Mouse (Mus musculus): ENCODE measurements at regions not wholly inside any gene's neighbourhood (a gene's known extent, or its start where the extent isn't known, plus 50 kb on each side); places are given as distances from the start of the nearest gene placed in this dataset.

- H3K27ac ChIP-seq: no peak overlapping the region
- no peak for DNase-seq (ENCODE audit: extremely low spot score in 1 of 2, low spot score in 2 of 2)
- intact Hi-C loops (cut with DNase I): no loop called here
- no peak for TF ChIP-seq CTCF (IDR thresholded peaks at IDR 0.05)
- no peak overlapping the region for H3K4me3 ChIP-seq
Measured at GRCm38 (mm10) chr8:56784441-56784840, 233.6 kb downstream of the Fbxo8 start.

DNA sequence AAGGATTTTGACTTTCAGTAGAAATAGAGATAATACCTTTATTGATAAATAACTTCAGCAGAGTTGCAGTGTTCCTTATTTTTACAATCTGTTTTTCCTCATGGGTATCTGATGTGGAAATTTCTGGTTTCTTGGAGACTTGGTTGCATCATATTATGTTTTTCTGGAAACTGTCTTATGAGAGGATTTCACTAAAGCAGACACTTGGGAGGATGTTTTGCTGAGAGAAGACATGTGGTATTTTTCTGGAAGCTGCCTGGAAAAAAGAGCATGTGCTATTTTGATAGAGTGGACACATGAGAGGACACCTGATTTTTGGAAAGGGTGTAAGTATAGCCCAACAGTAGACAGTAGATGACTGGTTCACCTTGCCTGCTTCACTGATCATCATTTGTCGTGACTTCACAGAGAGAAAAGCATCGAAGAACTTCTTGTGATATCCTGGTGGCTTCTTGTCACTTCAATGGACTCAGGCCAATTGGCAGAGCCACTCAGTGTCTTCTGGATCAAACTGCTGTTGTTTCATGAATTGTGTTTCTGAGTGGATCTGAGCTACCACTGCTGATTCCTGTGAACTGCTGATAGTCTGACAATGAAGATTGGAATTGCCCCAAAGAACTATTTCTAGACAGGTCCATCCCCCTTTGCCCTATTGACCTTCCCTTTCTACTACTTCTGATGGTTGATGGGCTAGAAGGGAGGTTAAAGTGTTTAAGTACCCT lies 238.8 kb downstream of the Fbxo8 start:
- no peak for TF ChIP-seq CTCF (IDR thresholded peaks at IDR 0.05)
- intact Hi-C loops (cut with DNase I): no loop called here
- Histone ChIP-seq H3K4me3 (no peak overlapping the region), H3K27ac (no peak overlapping the region)
- DNase-seq (ENCODE audit: extremely low spot score in 1 of 2, low spot score in 2 of 2): no peak

DNA sequence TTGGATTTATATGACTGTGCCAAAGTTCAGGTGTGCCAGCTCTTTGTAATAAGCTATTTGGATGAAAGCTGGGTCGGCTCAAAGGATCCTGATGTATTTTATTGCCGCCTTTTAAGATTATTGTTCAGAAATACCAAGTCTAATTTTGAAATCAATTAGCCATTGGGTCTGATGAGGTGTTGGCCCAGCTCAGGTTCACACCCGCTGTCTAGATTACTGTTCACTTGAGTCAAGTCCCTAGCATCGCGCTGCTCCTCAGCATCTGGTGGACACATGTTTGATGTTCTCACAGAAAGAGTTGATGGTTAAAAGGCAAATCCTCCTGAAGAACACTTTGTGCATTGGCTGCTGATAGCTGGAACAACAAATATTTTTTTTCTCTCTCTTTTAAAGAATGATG lies 281.8 kb downstream of the Fbxo8 start:
- no peak overlapping the region for H3K27ac ChIP-seq
- no peak for DNase-seq (ENCODE audit: extremely low spot score in 1 of 2, low spot score in 2 of 2)
- TF ChIP-seq CTCF (IDR thresholded peaks at IDR 0.05): no peak
- no peak overlapping the region for H3K4me3 ChIP-seq
- intact Hi-C loops (cut with DNase I): no loop called here

DNA sequence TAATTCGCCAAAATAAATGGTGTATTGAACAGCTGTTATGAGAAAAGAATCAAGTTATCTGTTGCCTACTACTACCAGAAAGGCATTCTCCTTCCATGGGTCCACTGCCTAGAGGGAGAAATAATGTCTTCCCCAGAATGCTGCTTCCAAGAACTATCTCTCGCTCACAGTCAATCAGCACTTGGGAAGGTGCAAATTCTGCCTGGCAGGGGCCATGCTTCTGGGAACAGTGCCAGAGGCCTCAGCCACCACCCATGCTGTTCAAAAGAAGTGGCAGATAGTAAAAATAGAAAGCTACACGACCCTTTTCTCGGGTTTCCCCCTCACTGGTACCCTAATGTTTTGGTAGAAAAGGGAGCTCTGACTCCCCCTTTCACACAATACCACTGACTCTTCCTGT lies 282.2 kb downstream of the Fbxo8 start:
- no peak for TF ChIP-seq CTCF (IDR thresholded peaks at IDR 0.05)
- DNase-seq (ENCODE audit: extremely low spot score in 1 of 2, low spot score in 2 of 2): no peak
- intact Hi-C loops (cut with DNase I): no loop called here
- Histone ChIP-seq H3K4me3 (no peak overlapping the region), H3K27ac (no peak overlapping the region)

GRCm38 (mm10) chr8:56883449-56883848 lies 332.6 kb downstream of the Fbxo8 start:
- H3K4me3 ChIP-seq: no peak overlapping the region
- no peak overlapping the region for H3K27ac ChIP-seq
- no peak for TF ChIP-seq CTCF (IDR thresholded peaks at IDR 0.05)
- no peak for DNase-seq (ENCODE audit: extremely low spot score in 1 of 2, low spot score in 2 of 2)
- intact Hi-C loops (cut with DNase I): loop anchor here (10.0 kb wide), 2 partner anchors 349 to 651 kb away; no protein-coding TSS in a partner anchor

DNA sequence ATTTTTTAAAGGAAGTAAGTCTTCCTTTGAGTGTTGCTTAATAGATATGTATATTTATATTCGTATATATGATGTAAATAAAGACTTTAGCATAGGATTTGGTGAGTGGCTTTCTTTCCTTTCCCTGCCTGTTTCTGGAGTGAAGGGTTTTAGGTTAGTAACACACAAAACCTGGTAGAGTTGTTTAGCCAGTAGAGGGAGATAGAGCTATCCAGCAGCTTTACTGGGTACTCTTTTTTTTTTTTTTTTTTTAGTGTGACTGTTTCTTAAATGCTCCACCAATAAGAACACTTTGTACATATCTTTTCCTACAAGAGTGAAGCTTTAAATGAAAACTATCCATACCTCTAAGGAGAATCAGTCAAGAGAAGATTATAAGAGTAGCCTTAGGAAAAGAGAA lies 333.3 kb downstream of the Fbxo8 start:
- no peak overlapping the region for H3K27ac ChIP-seq
- no peak overlapping the region for H3K4me3 ChIP-seq
- TF ChIP-seq CTCF (IDR thresholded peaks at IDR 0.05): peak; percentile 55
- DNase-seq (ENCODE audit: extremely low spot score in 1 of 2, low spot score in 2 of 2): no peak
- intact Hi-C loops (cut with DNase I): loop anchor here (2.0 to 10.0 kb wide), 3 partner anchors 349 to 651 kb away; no protein-coding TSS in a partner anchor

GRCm38 (mm10) chr8:56893638-56894037 lies 342.7 kb downstream of the Fbxo8 start:
- TF ChIP-seq CTCF (IDR thresholded peaks at IDR 0.05): no peak

GRCm38 (mm10) chr8:56915362-56915761 lies 364.5 kb downstream of the Fbxo8 start:
- intact Hi-C loops (cut with DNase I): no loop called here
- H3K27ac ChIP-seq: no peak overlapping the region
- no peak overlapping the region for H3K4me3 ChIP-seq
- no peak for DNase-seq (ENCODE audit: extremely low spot score in 1 of 2, low spot score in 2 of 2)
- TF ChIP-seq CTCF (IDR thresholded peaks at IDR 0.05): no peak

More at GRCm38 (mm10) chr8:56893638-56894037, 342.7 kb downstream of the Fbxo8 start:
- intact Hi-C loops (cut with DNase I): no loop called here
- no peak for DNase-seq (ENCODE audit: extremely low spot score in 1 of 2, low spot score in 2 of 2)
- Histone ChIP-seq H3K27ac (no peak overlapping the region), H3K4me3 (no peak overlapping the region)

DNA sequence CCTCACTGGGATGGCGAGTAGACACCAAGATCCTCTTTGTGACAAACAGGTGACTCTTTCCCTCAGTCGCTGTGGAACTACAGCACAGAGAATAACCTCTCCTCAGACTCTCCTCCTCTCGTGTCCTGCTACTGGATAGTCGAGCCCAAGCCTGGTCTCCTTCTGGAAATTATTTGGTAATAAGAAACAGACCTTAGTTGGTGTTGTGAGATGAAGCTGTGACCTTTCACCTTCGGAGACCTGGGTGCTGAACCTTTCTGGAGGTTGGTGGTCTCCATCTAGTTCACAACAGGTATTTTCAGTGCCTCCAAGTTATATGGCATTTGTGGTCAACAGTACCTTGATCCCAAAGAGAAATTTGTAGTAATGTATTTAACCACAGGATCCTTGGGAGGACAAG lies 365.1 kb downstream of the Fbxo8 start:
- TF ChIP-seq CTCF (IDR thresholded peaks at IDR 0.05): no peak
- Histone ChIP-seq H3K4me3 (no peak overlapping the region), H3K27ac (no peak overlapping the region)
- intact Hi-C loops (cut with DNase I): no loop called here
- DNase-seq (ENCODE audit: extremely low spot score in 1 of 2, low spot score in 2 of 2): no peak

- H3K4me3 ChIP-seq: no peak overlapping the region
- H3K27ac ChIP-seq: no peak overlapping the region
- no peak for DNase-seq (ENCODE audit: extremely low spot score in 1 of 2, low spot score in 2 of 2)
- intact Hi-C loops (cut with DNase I): no loop called here
- TF ChIP-seq CTCF (IDR thresholded peaks at IDR 0.05): no peak
Measured at GRCm38 (mm10) chr8:56924724-56925123, 373.8 kb downstream of the Fbxo8 start.

- no peak for DNase-seq (ENCODE audit: extremely low spot score in 1 of 2, low spot score in 2 of 2)
- intact Hi-C loops (cut with DNase I): no loop called here
- Histone ChIP-seq H3K4me3 (no peak overlapping the region), H3K27ac (no peak overlapping the region)
- TF ChIP-seq CTCF (IDR thresholded peaks at IDR 0.05): no peak
Measured at GRCm38 (mm10) chr8:56927166-56927565, 376.3 kb downstream of the Fbxo8 start.

- intact Hi-C loops (cut with DNase I): no loop called here
- no peak for TF ChIP-seq CTCF (IDR thresholded peaks at IDR 0.05)
Measured at GRCm38 (mm10) chr8:56929076-56929475, 378.2 kb downstream of the Fbxo8 start.

GRCm38 (mm10) chr8:56932421-56932820 lies 381.5 kb downstream of the Fbxo8 start:
- intact Hi-C loops (cut with DNase I): no loop called here
- DNase-seq (ENCODE audit: extremely low spot score in 1 of 2, low spot score in 2 of 2): no peak
- no peak for TF ChIP-seq CTCF (IDR thresholded peaks at IDR 0.05)
- Histone ChIP-seq H3K4me3 (no peak overlapping the region), H3K27ac (no peak overlapping the region)

More at GRCm38 (mm10) chr8:56929076-56929475, 378.2 kb downstream of the Fbxo8 start:
- Histone ChIP-seq H3K27ac (no peak overlapping the region), H3K4me3 (no peak overlapping the region)
- DNase-seq (ENCODE audit: extremely low spot score in 1 of 2, low spot score in 2 of 2): no peak
